Mouse (Mus musculus) kidney, postnatal 25 days (tissue): ENCODE results near the gene Ift81.
A peak's percentile ranks its signal among the peaks of the same experiment; 100 is the strongest.
"Not testable (repeated sequence)": the region's sequence is repeated elsewhere in the genome, so short reads cannot be mapped to it uniquely, and the experiment has no call there.

Experiments used
- DNase-seq, 2 experiments: peaks; one replicate each; pipeline ENCODE4 v3.0.0; 2021; ENCODE audit warnings: mixed read lengths in 2 of 2

The Ift81 gene

DNA sequence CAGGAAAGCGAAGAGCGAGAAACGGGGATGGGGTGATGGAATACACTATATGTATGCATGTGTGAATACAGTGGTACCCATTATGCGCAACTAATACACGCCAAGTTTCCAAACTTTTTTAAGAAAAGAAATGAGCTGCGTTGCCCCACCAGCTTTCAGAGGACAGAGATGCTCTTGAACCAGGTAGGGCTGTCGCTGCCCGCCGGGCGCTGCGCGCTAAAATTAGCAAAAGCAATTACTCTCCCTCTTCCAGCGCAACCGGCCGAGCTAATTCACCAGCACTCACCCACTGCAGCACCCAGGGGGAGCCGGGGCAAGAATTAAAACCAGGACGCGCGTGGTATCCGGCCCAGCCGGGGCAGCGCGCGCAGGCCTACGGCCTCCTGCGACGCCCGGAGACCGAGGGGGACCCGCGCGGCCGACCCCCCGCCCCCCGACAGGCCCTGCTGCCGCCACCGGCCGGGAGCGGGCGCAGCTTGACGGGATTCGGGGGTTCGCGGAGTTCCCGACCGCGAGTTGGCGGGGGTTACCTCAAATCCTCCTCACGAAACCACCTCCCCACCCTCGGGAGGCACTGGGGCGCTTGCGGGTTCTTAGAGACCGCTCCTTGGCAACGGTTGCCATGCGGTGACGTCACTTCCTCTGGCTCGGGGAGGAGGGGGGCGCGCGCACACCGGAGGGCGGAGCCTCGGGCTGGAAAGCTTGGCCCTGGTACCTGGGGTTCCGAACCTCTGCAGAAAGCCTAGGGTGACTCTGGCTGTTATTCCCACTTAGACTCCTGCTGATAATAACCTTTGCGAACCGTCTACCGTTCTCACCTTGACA, at the start of gene Ift81:
Gene Ift81 (minus strand): TSS at position 611 of the 825 bp plus-strand sequence.
- peak; percentile 97 to 98 for DNase-seq

- DNase-seq, result peak; percentile 16 to 61
Measured at GRCm38 (mm10) chr5:122662501-122662900, 48.2 kb upstream of the Ift81 start.

- no peak for DNase-seq
Measured at GRCm38 (mm10) chr5:122656808-122657207, 42.5 kb upstream of the Ift81 start.

DNA sequence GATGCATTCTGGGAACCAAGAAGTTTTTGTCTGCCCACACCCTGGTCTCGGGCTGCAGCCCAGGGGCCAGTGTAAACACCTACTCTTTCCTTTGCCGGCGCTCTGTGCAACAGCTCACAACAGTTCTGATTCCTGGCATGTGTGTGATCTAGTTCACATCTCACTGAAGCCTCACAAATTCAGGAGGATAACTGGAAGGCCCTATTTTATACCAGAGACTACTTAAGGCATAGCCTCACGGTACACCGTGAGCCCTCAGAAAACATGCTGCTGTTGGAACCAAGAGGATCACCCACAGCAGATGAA, 39.9 kb upstream of the Ift81 start:
- no peak for DNase-seq

DNA sequence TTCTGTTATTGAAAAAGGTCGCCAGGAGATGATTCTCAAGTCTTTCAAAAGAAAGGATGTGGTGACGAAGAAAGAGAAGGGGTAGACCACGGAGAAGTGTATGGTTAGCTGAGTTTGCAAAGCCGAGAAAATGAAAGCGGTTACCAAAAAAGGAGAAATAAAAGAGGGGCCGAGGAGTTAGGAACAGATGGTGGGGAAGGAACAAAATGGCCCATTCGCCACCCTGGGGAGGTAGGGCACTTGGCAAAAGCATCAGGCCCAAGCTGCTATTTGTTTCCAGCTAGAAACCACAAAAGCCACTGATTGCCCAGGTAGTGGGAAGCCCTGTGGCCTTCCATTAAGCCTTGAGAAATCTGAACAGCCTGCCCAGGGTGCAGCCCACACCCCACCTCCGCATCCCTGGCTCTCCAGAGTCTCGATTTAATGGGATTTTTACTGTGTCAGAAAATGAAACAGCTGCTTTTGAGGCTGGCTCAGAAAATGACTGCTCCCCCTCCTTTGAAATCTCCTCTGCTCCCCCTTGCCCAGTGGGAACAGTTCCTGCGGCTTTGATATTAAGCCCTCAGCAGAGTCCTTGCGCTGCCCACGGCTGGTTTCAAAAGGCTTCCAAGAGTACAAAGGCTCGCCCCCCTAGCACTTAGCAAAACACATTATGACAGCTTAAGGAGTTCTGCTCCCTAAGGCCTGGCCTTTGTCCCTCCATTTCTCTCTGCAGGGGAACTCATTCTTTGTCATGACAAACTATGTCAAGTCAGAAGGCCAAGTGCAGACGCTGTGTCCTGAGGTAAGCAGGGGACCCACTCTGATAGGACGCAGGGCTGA, 39.3 kb upstream of the Ift81 start:
- peak in 1 of 2 experiments; percentile 46 for DNase-seq

- no peak for DNase-seq
Measured at GRCm38 (mm10) chr5:122653112-122653445, 38.8 kb upstream of the Ift81 start.

DNA sequence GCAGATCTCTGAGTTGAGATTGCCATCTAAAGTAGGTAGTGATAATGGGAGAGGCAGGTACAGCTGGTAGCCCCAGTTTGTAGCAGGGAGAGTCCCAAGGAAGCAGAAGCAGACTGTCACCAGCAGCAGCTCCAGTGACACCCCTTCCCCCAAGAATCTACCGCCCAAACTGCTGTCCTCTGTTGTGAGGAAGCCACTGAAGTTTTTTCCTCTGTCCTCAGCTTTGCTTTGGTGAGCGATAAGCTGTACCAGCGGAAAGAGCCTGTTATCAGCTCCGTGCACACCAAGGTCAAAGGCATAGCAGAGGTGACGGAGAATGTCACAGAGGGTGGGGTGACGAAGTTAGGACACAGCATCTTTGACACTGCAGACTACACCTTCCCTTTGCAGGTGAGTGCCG, 38.2 kb upstream of the Ift81 start:
- DNase-seq, result no peak

DNA sequence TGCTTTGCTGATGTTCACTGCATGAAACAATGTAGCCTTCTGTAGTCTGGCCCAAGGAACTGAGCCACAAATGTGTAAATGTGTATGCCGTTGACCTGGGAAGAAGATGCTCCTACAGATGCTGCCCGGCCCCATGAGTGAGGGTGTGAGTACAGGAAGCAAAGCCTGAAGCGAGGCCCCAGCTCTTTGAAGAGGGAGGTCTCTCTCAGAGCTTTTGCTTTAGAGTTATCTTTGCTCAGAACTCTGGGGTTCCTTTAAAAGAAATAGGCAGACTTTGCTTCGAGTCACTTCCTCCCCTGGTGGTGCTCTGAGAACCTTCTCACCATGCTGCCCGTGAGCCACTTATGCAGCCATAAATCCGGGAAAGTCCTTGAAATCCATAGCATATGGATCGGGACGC, 35.8 kb upstream of the Ift81 start:
- DNase-seq, result no peak

GRCm38 (mm10) chr5:122649264-122649663, 34.9 kb upstream of the Ift81 start:
- no peak for DNase-seq

- not testable (repeated sequence) for DNase-seq
Measured at GRCm38 (mm10) chr5:122647952-122648374, 33.6 kb upstream of the Ift81 start.

DNA sequence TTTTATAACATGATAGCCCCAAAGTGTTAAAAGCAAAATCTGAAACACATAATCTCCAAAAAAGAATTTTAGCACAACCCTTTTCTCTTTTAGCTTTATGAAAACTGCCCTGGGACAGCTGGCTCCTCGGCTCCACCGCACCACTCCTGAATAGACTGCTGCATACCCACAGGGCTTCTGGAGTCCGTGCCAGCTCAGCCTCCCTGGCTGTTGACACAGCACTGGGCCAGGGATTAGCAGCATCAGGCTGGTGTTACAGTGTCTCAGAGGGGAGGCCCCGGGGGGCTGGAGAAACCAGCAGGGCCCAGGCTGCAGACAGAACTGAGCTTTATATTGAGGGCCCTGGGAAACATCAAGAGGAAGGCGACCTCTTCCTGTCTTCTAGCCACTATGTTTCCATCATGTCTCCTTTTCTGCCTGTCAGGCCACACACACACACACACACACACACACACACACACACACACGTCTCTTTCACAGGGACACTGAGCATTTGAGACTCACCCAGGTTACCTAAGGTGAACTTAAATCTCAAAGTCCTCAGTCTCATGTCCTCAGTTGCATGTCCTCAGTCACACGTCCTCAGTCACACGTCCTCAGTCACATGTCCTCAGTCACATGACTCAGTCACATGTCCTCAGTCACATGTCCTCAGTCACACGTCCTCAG, 33.1 kb upstream of the Ift81 start:
- DNase-seq, result peak; percentile 10 to 47

DNA sequence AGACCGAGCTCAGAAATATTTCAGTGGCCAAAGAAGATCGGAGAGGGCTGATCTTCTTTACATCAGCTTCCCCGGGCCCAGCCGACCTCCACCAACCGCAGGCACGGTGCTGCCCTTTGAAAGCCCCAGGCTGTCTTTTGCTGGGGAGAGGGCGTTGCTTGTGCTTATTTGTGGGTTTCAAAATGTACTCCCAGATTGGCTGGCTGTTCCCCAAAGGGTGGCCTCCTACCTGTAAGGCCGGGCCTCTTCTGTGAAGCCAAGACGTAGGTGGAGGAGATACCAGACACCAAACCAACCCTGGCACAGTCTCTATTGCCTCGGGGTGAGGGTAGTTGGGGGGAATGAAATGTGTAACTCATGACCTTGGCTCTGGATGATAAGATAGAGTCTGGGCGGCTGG, 31.7 kb upstream of the Ift81 start:
- DNase-seq, result no peak

DNA sequence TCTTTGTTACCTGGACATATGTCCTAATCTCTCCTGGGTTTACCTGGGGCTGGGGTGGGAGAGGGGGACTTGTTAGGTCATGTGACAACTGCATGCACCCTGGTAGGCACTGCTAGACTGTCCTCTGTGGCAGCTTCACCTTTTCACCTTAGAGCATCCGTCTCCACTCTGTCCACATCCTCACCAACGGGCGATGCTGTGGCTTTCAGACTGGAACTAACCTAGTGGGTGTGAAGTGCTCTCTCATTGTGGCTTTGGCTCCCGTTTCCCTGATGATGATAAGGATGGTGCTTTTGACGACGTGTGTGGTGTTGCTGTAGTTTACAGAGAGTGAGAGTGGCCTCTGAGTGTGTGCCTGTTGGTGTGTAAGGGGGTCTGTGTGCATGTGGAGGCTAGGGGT, 31.0 kb upstream of the Ift81 start:
- DNase-seq, result no peak

- DNase-seq, result peak; percentile 29 to 45
Measured at GRCm38 (mm10) chr5:122644111-122644607, 29.8 kb upstream of the Ift81 start.

DNA sequence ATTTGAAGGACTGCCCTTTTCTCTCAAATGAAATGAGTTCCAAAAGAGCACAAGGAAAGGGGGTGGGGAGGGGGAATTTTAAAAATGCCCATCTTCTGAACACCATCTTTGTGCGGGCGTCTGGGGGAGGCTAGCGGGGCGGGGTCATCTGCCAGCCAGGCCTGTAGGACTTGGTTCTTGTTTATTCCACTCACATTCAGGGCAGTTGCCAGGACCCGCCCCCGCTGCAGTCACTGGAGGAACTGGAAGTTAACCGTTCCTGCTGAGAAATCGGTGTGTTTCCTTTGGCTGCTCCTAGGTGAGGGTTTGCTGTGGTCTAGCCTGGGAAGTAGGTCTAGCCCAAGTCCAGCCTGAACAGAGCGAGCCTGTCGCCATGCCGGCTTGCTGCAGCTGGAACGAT, 29.4 kb upstream of the Ift81 start, which contains the start of gene P2rx7:
Gene P2rx7 (plus strand): TSS at position 211 of the 400 bp plus-strand sequence.
- DNase-seq, result peak; percentile 59 to 81

- DNase-seq, result no peak
Measured at GRCm38 (mm10) chr5:122639986-122640385, 25.7 kb upstream of the Ift81 start.

DNA sequence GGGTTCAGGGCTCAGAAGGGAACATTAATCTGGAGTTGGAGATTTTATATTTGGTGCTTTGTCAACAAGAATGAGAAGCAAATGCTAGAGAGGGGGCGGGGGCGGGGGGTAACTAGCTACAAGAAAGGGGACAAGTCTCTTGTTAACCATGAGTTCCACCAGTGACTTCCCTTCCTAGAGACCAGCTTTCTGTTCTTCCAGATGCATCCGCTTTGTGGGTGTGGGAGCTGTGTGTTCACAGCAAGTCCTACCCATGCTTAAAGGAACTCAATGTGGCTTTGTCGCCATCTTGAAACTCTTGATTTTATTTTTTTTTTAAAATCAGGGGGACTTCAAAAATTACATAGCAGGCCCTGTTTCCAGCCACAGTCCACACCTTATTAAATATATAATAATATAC, 25.2 kb upstream of the Ift81 start:
- DNase-seq, result no peak

- DNase-seq, result no peak
Measured at GRCm38 (mm10) chr5:122638296-122638695, 24.0 kb upstream of the Ift81 start.

DNA sequence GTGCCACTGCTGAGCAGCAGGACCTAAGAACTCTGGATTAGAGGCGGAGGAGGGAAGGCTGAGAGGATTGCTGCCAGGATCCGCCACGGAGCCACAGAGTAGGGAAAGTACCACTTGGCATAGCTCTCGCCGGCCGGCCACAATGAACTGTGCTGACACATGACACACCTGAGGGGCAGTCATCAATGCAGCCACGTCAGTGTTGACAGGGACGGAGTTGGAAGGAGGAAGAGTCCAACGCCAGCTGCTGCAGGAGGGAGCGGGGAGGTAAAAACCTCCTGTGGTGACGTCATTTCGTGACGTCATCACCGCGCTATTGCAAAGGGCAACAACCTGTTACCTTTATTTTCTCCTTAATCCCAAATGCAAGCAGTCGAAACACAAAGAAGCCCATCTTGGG, 22.6 kb upstream of the Ift81 start:
- no peak for DNase-seq

DNA sequence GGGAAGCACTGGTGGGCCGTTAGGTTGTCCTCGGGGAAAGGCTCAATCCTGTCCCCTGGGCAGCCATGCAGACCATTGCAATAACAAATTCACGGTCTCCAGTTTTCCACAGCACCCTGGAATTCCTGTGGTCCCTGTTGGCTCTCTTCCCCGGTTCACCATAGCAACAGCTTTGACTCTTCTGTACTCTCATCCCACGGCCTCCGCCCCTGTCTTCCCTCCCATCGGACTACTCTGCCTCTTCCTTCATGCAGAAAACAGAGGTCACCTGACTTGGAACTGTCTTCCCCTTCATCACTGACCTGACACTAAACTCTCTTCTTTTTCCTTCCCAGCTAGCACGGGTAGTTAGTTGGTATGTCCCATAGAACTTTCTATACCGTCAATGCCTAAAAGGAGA, 22.0 kb upstream of the Ift81 start:
- DNase-seq, result peak; percentile 25 to 54

DNA sequence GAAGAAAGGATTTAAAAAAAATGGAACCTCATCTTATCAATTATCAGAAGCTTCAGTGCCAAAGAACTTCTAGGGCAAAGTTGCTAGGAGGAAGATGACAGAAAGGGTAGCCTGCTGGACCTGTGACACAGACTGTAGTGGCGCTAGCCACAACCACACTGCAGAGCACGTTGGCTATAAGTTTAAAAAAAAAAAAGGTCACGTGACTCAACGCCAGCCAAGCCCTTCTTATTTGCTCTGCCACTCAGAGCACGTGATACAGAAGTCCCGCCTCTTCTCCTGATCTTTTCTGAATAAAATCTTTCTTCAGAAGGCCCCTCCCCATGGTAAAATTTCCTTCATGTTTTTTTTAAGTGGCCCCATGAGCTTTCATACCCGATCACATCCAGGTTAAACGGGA, 20.9 kb upstream of the Ift81 start:
- DNase-seq, result no peak

DNA sequence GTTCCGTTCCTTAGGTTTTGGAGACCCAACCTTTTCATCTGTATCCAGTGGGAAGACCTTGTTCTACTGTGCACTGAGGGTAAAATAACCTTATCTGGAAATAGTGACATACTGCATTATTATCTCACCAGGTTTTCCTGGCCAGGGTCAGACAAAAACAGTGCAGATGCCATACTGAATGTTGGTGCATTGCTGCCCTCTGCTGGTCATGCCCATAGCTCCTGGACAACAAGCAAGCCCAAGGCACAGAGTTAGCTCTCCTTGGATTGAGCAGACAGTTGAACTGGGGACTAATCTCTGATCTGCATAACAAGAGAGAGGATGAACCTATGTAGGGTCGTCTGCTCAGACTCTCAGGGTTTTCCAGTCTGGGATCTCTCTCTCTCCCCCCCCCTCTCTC, 12.9 kb upstream of the Ift81 start:
- DNase-seq, result peak; percentile 87 to 95

- no peak for DNase-seq
Measured at GRCm38 (mm10) chr5:122625565-122626252, 11.4 kb upstream of the Ift81 start.
